ENCODE assay signal across 9 mouse cellular contexts in the genomic region with DNA sequence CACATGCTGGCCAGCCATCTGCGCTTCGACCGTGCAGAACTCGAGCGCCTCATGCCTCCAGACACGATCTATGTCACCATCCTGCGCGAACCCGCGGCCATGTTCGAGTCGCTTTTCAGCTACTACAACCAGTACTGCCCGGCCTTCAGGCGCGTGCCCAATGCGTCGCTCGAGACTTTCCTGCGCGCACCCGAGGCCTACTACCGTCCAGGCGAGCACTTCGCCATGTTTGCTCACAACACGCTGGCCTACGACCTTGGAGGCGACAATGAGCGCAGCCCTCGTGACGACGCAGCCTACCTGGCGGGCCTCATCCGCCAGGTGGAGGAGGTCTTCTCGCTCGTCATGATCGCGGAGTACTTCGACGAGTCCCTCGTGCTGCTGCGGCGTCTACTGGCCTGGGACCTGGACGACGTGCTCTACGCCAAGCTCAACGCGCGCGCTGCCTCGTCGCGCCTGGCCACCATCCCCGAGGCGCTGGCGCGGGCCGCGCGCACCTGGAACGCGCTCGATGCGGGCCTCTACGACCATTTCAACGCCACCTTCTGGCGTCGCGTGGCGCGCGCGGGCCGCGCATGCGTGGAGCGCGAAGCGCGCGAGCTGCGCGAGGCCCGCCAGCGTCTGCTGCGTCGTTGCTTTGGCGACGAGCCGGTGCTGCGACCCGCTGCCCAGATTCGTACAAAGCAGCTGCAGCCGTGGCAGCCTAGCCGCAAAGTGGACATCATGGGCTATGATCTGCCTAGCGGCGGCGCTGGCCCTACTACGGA. TPM values are rescaled to one million over a fixed set of nuclear protein-coding genes. Genes with fewer than 3 reads are reported as not detected.
DNase-seq lines count a peak whose midpoint lies in the region; ATAC-seq lines count a peak whose summit lies in the region.
"Had no signal": no experiment of that assay in that cellular context is flagged by ENCODE, and none has a peak within 500 bp of the region (broad histone marks: within the 10 kb centered on the region; RNA-seq: fewer than 3 reads in every experiment).

No protein-coding gene starts in this region.

- WGBS in heart, embryonic 11.5 days (ENCODE audit: insufficient replicate concordance), result 25% methylated on average over 98 of the region's 98 CpGs
- 39% methylated on average over 98 of the region's 98 CpGs for WGBS in stomach, embryonic 15.5 days

- no peaks in the 10 kb centered on the region for H3K9me3 ChIP-seq in heart, embryonic 11.5 days (replicated peaks; ENCODE audit: control insufficient read depth, low read length)
- H3K9me3 ChIP-seq in stomach, embryonic 15.5 days, result no peaks in the 10 kb centered on the region

- peaks cover 16% of the 10 kb centered on the region for H3K27me3 ChIP-seq in heart, embryonic 11.5 days (ENCODE audit: control insufficient read depth, insufficient read depth, low read length)
- no peaks in the 10 kb centered on the region for H3K27me3 ChIP-seq in stomach, embryonic 15.5 days (replicated peaks)
- H3K27me3 ChIP-seq: Patski had no signal

- peak overlapping the region; percentile 24; the same call in 1 of the 2 replicates for H3K9ac ChIP-seq in heart, embryonic 11.5 days (ENCODE audit: low read depth, low read length)
- H3K9ac ChIP-seq in stomach, embryonic 15.5 days, result no peak overlapping the region

- H3K36me3 ChIP-seq in heart, embryonic 11.5 days (ENCODE audit: control insufficient read depth, insufficient read depth, low read length), result no peaks in the 10 kb centered on the region; the same call in 1 of the 2 replicates
- no peaks in the 10 kb centered on the region for H3K36me3 ChIP-seq in stomach, embryonic 15.5 days

- peak overlapping the region; percentile 63 for H3K4me2 ChIP-seq in heart, embryonic 11.5 days
- peak overlapping the region; percentile 50 for H3K4me2 ChIP-seq in stomach, embryonic 15.5 days

- ATAC-seq in heart, embryonic 11.5 days (replicated peaks; ENCODE audit: insufficient number of reproducible peaks, low FRiP score, low TSS enrichment), result 0 out of 2 replicates have a peak, but pooled peaks have one; percentile 35
- no peak for ATAC-seq in stomach, embryonic 15.5 days (ENCODE audit: insufficient read depth, low FRiP score, low read depth)
- ATAC-seq: Patski had no signal

- no peak for DNase-seq in heart, adult 8-10 months (ENCODE audit: low spot score)
- DNase-seq in R1 (ENCODE audit: low read depth, low spot score), result peak; percentile 83
- peak; percentile 37 for DNase-seq in forelimb bud, embryonic 11.5 days (ENCODE audit: low read depth, low spot score)
- peak; percentile 24 for DNase-seq in liver
- no peak for DNase-seq in layer of hippocampus, adult 18-20 months (ENCODE audit: low spot score in 2 of 2)
- DNase-seq in urinary bladder, adult 2 months (ENCODE audit: low spot score), result no peak

- H3K27ac ChIP-seq in heart, embryonic 11.5 days (ENCODE audit: low read depth, low read length), result no peak overlapping the region
- H3K27ac ChIP-seq in stomach, embryonic 15.5 days, result no peak overlapping the region

- H3K4me3 ChIP-seq in heart, embryonic 11.5 days (ENCODE audit: low read depth, low read length), result peak overlapping the region; percentile 37
- H3K4me3 ChIP-seq in stomach, embryonic 15.5 days (replicated peaks), result peak overlapping the region; percentile 24

- 0 out of 2 replicates have a peak, but pooled peaks cover 3% of the 10 kb centered on the region for H3K4me1 ChIP-seq in heart, embryonic 11.5 days (ENCODE audit: control insufficient read depth, insufficient read depth, low read length)
- H3K4me1 ChIP-seq in stomach, embryonic 15.5 days, result no peaks in the 10 kb centered on the region

RNA-seq across cellular contexts. Expression of a gene that starts 9.0 kb away (rescaled TPM):
- 3.8 and 4.8 TPM in 2 replicates for polyA plus RNA-seq in heart, embryonic 11.5 days (2014; fragmentation: Nextera tagmentation; extraction: Ambion mirVana)
- total RNA-seq in heart, adult 8-10 months (2022), result 10 to 100 TPM; 22.3 to 32.9 (median 25.1) TPM
- polyA plus RNA-seq in stomach, embryonic 15.5 days (2015; fragmentation: Nextera tagmentation; extraction: Ambion mirVana), result 2.2 and 2.9 TPM in 2 replicates
- total RNA-seq in layer of hippocampus, adult 18-20 months (2021), result 100 to 1,000 TPM; 102 to 107 TPM
- polyA plus RNA-seq in urinary bladder, adult 2 months (2012; rRNA removed), result 0.03 and 0.04 TPM in 2 replicates
- polyA plus RNA-seq: Patski had no signal

RNA-seq across cellular contexts. Expression of a gene that starts 11.9 kb away (rescaled TPM):
- 224 and 239 TPM in 2 replicates for polyA plus RNA-seq in heart, embryonic 11.5 days (2014; fragmentation: Nextera tagmentation; extraction: Ambion mirVana)
- 100 to 1,000 TPM; 108 to 125 (median 119) TPM for total RNA-seq in heart, adult 8-10 months (2022)
- polyA plus RNA-seq in stomach, embryonic 15.5 days (2015; fragmentation: Nextera tagmentation; extraction: Ambion mirVana), result 278 and 308 TPM in 2 replicates
- 100 to 1,000 TPM; 215 to 219 TPM for total RNA-seq in layer of hippocampus, adult 18-20 months (2021)
- polyA plus RNA-seq in urinary bladder, adult 2 months (2012; rRNA removed), result 97.3 and 108 TPM in 2 replicates

RNA-seq across cellular contexts. Expression of a gene that starts 28.4 kb away (rescaled TPM):
- polyA plus RNA-seq in heart, embryonic 11.5 days (2014; fragmentation: Nextera tagmentation; extraction: Ambion mirVana), result not detected in 2 replicates
- not detected for total RNA-seq in heart, adult 8-10 months (2022)
- not detected in 2 replicates for polyA plus RNA-seq in stomach, embryonic 15.5 days (2015; fragmentation: Nextera tagmentation; extraction: Ambion mirVana)
- total RNA-seq in layer of hippocampus, adult 18-20 months (2021), result not detected
- polyA plus RNA-seq in urinary bladder, adult 2 months (2012; rRNA removed), result not detected in 2 replicates
- polyA plus RNA-seq: Patski had no signal

RNA-seq across cellular contexts. Expression of a gene that starts 34.2 kb away (rescaled TPM):
- 21.4 and 22.8 TPM in 2 replicates for polyA plus RNA-seq in heart, embryonic 11.5 days (2014; fragmentation: Nextera tagmentation; extraction: Ambion mirVana)
- total RNA-seq in heart, adult 8-10 months (2022), result 10 to 100 TPM; 18.6 to 21.9 (median 20.8) TPM
- polyA plus RNA-seq in stomach, embryonic 15.5 days (2015; fragmentation: Nextera tagmentation; extraction: Ambion mirVana), result 18.0 and 20.6 TPM in 2 replicates
- total RNA-seq in layer of hippocampus, adult 18-20 months (2021), result 10 to 100 TPM; 52.1 to 52.5 TPM
- polyA plus RNA-seq in urinary bladder, adult 2 months (2012; rRNA removed), result 16.3 and 22.6 TPM in 2 replicates

RNA-seq across cellular contexts. Expression of a gene that starts 42.2 kb away (rescaled TPM):
- 0.60 and 0.84 TPM in 2 replicates for polyA plus RNA-seq in heart, embryonic 11.5 days (2014; fragmentation: Nextera tagmentation; extraction: Ambion mirVana)
- total RNA-seq in heart, adult 8-10 months (2022), result 10 to 100 TPM; 17.0 to 27.2 (median 23.5) TPM
- 7.9 and 13.9 TPM in 2 replicates for polyA plus RNA-seq in stomach, embryonic 15.5 days (2015; fragmentation: Nextera tagmentation; extraction: Ambion mirVana)
- total RNA-seq in layer of hippocampus, adult 18-20 months (2021), result 10 to 100 TPM in 1 of 2 experiments, 1 to 10 TPM in 1; 8.6 to 10.4 TPM
- polyA plus RNA-seq in urinary bladder, adult 2 months (2012; rRNA removed), result 3.6 and 4.4 TPM in 2 replicates

Comparison
In these comparisons a context has a peak if more than half of its experiments do, and no peak if none do; other contexts are left out.
1. DNase-seq: peak in R1 (single experiment), forelimb bud, embryonic 11.5 days (single experiment) and liver (single experiment); none in heart, adult 8-10 months (single experiment), layer of hippocampus, adult 18-20 months (0 of 2) and urinary bladder, adult 2 months (single experiment).